Mouse (Mus musculus) CD4-positive, CD25-positive, alpha-beta regulatory T cell, adult 4 months (primary cell): ENCODE data around the gene Gm21860. TPM values are rescaled to one million over a fixed set of nuclear protein-coding genes. Genes with fewer than 3 reads are reported as not detected.
"Not testable (repeated sequence)": the region's sequence is repeated elsewhere in the genome, so short reads cannot be mapped to it uniquely, and the experiment has no call there.

Source experiments
- ATAC-seq: one replicate; pipeline ENCODE4 v1.8.0; 2017
- polyA plus RNA-seq, 2 experiments: library from polyadenylated mRNA; unstranded; fragments of 100-300 nt; shearing (Covaris generic); gene quantifications; one replicate each; pipeline ENCODE4 v1.2.1; 2017

The Gm21860 gene
- polyA plus RNA-seq, 2 experiments from 2014 or later, result not detected

DNA sequence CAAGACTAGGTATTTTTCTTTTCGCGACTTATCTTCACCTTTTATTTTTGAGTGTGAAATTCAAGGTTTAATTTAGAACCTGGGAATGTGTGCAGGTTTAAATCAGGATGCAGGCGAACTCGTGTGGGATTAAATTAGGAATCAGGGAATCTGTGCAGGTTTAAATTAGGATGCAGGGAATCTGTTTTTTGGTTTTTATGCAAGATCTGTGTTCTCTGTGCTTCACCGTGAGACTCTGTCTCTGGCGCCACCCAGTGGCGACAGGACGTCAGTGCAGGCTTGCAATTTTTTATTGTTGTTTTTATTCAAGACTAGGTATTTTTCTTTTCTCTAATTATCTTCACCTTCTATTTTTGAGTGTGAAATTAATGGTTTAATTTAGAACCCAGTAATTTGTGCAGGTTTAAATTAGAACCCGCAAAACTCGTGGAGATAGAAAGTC lies 22.5 kb downstream of the Gm21860 start:
- ATAC-seq, result peak; percentile 86

DNA sequence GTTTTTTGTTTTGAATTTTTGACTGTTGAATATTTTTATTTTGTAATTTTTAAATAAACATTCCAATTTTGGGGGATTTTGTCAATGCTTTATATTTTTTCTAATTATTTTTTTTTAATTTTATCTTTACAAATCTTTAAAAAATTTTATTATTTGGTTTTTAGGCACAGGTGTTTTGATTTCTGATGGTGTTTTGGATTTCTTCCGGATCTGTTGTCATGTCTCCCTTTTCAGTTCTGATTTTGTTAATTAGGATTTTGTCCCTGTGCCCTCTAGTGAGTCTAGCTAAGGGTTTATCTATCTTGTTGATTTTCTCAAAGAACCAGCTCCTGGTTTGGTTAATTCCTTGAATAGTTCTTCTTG lies 23.0 kb downstream of the Gm21860 start:
- ATAC-seq, result not testable (repeated sequence)

DNA sequence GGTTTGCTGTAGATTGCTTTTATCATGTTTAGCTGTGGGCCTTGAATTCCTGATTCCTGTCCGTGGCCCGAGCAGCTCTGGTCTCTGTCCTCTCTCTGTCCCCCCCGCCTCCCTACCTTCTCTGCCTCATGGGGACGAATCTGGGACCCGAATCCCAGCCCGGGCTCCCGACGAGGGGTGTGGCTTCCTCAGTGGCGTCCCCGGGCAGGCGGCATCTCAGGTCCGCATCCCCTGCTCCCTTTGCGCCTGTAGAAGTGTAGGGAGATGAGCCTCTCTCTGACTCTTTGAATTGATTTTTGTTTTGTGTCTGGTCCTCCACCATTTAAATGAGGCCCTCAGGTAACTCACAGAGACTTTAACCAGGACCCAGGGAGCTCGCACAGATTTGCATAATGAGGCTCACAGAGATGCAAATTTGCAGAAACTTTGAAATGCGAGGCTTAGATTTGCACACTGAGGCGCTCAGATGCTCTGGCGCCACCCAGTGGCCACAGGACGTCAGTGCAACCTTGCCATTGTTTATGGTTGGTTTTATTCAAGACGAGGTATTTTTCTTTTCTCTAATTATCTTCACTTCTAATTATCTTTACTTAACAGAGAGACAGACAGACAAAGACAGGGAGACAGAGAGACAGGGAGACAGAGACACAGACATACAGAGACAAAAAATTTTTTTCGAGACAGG lies 23.6 kb downstream of the Gm21860 start:
- ATAC-seq, result not testable (repeated sequence)

DNA sequence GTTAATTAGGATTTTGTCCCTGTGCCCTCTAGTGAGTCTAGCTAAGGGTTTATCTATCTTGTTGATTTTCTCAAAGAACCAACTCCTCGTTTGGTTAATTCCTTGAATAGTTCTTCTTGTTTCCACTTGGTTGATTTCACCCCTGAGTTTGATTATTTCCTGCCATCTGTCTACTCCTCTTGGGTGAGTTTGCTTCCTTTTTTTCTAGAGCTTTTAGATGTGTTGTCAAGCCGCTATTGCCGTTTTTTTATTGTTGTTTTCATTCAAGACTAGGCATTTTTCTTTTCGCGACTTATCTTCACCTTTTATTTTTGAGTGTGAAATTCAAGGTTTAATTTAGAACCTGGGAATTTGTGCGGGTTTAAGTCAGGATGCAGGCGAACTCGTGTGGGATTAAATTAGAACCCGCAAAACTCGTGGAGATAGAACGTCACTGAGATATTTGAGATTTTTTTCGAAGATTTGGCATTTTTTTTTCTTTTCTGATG lies 24.8 kb downstream of the Gm21860 start:
- not testable (repeated sequence) for ATAC-seq

DNA sequence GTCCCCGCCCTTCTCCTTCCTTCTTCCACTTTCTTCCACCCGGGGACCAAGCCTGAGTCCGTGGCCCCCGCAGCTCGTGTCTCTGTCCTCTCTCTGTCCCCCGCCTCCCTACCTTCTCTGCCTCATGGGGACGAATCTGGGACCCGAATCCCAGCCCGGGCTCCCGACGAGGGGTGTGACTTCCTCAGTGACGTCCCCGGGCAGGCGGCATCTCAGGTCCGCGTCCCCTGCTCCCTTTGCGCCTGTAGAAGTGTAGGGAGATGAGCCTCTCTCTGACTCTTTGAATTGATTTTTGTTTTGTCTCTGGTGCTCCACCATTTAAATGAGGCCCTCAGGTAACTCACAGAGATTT lies 25.7 kb downstream of the Gm21860 start:
- not testable (repeated sequence) for ATAC-seq

DNA sequence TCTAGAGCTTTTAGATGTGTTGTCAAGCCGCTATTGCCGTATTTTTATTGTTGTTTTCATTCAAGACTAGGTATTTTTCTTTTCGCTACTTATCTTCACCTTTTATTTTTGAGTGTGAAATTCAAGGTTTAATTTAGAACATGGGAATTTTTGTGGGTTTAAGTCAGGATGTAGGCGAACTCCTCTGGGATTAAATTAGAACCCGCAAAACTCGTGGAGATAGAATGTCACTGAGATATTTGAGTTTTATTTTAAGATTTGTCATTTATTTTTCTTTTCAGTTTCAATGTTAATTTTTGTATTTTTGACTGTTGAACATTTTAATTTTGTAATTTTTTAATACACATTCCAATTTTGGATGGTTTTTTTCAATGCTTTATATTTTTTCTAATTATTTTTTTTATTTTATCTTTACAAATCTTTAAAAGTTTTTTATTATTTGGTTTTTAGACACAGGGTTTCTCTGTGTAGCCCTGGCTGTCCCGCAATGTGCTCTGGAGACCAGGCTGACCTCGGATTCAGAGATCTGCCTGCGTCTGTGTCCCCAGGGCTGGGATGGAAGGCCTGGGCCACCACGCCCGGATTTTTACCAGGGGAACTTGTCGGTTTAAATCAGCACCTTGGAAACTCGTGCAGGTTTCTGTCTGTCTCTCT lies 26.2 kb downstream of the Gm21860 start:
- not testable (repeated sequence) for ATAC-seq

DNA sequence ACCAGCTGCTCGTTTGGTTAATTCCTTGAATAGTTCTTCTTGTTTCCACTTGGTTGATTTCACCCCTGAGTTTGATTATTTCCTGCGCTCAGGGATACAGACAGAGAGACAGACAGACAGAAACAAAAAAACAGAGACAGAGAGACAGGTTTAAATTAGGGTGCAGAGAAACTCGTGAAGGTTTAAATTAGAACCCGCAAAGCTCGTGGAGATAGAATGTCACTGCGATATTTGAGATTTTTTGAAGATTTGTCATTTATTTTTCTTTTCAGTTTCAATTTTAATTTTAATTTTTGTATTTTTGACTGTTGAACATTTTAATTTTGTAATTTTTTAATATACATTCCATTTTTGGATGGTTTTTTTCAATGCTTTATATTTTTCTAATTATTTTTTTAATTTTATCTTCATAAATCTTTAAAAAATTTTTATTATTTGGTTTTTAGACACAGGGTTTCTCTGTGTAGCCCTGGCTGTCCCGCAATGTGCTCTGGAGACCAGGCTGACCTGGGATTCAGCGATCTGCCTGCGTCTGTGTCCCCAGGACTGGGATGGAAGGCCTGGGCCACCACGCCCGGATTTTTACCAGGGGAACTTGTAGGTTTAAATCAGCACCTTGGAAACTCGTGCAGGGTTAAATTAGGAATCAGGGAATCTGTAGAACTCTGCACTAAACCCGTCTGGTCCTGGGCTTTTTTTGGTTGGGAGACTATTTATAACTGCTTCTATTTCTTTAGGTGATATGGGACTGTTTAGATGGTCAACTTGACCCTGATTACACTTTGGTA lies 27.3 kb downstream of the Gm21860 start:
- not testable (repeated sequence) for ATAC-seq

DNA sequence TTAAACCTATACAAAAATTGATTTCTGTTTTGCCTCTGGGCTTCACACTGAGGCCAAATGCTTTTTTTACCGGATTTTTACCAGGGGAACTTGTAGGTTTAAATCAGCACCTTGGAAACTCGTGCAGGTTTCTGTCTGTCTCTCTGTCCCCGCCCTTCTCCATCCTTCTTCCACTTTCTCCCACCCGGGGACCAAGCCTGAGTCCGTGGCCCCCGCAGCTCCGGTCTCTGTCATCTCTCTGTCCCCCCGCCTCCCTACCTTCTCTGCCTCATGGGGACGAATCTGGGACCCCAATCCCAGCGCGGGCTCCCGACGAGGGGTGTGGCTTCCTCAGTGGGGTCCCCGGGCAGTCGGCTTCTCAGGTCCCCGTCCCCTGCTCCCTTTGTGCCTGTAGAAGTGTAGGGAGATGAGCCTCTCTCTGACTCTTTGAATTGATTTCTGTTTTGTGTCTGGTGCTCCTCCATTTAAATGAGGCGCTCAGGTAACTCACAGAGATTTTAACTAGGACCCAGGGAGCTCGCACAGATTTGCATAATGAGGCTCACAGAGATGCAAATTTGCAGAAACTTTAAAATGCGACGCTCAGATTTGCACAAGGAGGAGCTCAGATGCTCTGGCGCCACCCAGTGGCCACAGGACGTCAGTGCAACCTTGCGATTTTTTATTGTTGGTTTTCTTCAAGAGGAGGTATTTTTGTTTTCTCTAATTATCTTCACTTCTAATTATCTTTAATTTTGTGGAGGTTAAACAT lies 28.7 kb downstream of the Gm21860 start:
- peak; percentile 37 for ATAC-seq

DNA sequence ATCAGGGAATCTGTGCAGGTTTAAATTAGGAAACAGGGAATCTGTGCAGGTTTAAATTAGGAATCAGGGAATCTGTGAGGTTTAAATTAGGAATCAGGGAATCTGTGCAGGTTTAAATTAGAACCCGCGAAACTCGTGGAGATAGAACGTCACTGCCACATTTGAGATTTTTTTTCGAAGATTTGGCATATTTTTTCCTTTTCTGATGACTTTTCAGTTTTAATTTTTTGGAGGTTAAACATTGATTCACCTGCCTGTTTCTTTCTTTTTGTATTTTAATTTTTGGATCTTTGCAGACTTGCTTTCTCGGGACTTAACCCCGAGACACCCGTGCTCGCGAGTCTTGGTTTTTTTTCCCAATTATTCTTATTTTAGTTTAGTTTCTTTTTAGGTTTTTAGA lies 29.5 kb downstream of the Gm21860 start:
- ATAC-seq, result not testable (repeated sequence)

DNA sequence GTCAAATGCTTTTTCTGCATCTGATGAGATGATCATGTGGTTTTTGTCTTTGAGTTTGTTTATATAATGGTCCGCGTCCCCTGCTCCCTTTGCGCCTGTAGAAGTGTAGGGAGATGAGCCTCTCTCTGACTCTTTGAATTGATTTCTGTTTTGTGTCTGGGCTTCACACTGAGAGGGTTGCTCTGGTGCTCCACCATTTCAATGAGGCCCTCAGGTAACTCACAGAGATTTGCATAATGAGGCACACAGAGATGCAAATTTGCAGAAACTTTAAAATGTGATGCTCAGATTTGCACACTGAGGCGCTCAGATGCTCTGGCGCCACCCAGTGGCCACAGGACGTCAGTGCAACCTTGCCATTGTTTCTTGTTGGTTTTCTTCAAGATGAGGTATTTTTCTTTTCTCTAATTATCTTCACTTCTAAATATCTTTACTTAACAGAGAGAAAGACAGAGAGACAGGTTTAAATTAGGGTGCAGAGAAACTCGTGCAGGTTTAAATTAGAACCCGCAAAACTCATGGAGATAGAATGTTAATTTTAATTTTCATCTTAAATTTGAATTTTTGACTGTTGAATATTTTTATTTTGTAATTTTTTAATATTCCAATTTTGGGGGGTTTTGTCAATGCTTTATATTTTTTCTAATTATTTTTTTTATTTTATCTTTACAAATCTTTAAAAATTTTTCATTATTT lies 30.5 kb downstream of the Gm21860 start:
- ATAC-seq, result peak; percentile 64

DNA sequence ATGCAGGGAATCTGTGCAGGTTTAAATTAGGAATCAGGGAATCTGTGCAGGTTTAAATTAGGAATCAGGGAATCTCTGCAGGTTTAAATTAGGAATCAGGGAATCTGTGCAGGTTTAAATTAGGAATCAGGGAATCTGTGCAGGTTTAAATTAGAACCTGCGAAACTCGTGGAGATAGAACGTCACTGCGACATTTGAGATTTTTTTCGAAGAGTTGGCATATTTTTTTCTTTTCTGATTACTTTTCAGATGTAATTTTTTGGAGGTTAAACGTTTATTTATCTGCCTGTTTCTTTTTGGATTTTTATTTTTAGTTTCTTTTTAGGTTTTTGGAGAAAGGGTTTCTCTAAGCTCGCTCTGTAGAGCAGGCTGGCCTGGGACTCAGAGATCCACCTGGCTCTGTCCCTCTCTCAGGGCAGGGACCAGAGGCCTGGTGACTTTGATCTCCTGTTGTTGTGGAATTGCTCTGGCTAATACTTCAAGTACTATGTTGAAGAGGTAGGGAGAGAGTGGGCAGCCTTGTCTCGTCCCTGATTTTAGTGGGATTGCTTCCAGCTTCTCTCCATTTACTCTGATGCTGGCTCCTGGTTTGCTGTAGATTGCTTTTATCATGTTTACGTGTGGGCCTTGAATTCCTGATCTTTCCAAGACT lies 31.2 kb downstream of the Gm21860 start:
- peak; percentile 9 for ATAC-seq

DNA sequence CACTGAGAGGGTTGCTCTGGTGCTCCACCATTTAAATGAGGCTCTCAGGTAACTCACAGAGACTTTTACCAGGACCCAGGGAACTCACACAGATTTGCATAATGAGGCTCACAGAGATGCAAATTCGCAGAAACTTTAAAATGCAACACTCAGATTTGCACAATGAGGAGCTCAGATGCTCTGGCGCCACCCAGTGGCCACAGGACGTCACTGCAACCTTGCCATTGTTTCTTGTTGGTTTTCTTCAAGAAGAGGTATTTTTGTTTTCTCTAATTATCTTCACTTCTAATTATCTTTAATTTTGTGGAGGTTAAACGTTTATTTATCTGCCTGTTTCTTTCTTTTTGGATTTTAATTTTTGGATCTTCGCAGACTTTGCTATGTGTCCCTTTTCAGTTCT lies 34.1 kb downstream of the Gm21860 start:
- ATAC-seq, result not testable (repeated sequence)

DNA sequence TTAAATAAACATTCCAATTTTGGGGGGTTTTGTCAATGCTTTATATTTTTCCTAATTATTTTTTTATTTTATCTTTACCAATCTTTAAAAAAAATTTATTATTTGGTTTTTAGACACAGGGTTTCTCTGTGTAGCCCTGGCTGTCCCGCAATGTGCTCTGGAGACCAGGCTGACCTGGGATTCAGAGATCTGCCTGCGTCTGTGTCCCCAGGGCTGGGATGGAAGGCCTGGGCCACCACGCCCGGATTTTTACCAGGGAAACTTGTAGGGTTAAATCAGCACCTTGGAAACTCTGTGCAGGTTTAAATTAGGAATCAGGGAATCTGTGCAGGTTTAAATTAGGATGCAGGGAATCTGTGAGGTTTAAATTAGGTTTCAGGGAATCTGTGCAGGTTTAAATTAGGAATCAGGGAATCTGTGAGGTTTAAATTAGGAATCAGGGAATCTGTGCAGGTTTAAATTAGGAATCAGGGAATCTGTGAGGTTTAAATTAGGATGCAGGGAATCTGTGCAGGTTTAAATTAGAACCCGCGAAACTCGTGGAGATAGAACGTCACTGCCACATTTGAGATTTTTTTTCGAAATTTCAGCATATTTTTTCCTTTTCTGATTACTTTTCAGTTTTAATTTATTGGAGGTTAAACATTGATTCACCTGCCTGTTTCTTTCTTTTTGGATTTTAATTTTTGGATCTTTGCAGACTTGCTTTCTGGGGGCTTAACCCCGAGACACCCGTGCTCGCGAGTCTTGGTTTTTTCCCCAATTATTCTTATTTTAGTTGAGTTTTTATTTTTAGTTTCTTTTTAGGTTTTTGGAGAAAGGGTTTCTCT lies 35.0 kb downstream of the Gm21860 start:
- not testable (repeated sequence) for ATAC-seq

DNA sequence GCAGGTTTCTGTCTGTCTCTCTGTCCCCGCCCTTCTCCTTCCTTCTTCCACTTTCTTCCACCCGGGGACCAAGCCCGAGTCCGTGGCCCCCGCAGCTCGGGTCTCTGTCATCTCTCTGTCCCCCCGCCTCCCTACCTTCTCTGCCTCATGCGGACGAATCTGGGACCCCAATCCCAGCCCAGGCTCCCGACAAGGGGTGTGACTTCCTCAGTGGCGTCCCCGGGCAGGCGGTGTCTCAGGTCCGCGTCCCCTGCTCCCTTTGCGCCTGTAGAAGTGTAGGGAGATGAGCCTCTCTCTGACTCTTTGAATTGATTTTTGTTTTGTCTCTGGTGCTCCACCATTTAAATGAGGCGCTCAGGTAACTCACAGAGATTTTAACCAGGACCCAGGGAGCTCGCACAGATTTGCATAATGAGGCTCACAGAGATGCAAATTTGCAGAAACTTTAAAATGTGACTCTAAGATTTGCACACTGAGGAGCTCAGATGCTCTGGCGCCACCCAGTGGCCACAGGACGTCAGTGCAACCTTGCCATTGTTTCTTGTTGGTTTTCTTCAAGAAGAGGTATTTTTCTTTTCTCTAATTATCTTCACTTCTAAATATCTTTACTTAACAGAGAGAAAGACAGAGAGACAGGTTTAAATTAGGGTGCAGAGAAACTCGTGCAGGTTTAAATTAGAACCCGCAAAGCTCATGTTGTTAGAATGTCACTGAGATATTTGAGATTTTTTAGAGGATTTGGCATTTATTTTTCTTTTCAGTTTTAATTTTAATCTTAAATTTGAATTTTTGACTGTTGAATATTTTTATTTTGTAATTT lies 35.8 kb downstream of the Gm21860 start:
- peak; percentile 62 for ATAC-seq

DNA sequence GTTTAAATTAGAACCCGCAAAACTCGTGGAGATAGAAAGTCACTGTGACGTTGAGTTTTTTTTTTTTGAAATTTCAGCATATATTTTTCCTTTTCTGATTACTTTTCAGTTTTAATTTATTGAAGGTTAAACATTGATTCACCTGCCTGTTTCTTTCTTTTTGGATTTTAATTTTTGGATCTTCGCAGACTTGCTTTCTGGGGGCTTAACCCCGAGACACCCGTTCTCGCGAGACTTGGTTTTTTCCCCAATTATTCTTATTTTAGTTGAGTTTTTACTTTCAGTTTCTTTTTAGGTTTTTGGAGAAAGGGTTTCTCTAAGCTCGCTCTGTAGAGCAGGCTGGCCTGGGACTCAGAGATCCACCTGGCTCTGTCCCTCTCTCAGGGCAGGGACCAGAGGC lies 36.6 kb downstream of the Gm21860 start:
- peak; percentile 23 for ATAC-seq

DNA sequence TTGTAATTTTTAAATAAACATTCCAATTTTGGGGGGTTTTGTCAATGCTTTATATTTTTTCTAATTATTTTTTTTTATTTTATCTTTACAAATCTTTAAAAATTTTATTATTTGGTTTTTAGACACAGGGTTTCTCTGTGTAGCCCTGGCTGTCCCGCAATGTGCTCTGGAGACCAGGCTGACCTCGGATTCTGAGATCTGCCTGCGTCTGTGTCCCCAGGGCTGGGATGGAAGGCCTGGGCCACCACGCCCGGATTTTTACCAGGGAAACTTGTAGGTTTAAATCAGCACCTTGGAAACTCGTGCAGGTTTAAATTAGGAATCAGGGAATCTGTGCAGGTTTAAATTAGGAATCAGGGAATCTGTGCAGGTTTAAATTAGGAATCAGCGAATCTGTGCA lies 37.1 kb downstream of the Gm21860 start:
- not testable (repeated sequence) for ATAC-seq
